Mouse (Mus musculus): Measurements from ENCODE around the gene Ccnk.
A peak's percentile ranks its signal among the peaks of the same experiment; 100 is the strongest.

Ccnk gene

GRCm38 (mm10) chr12:108226216-108226615 is 46.8 kb downstream of the Ccnk start:
- DNase-seq = no peak

- DNase-seq = no peak
Observed at GRCm38 (mm10) chr12:108226941-108227340, 47.6 kb downstream of the Ccnk start.

GRCm38 (mm10) chr12:108227527-108227926 is 48.1 kb downstream of the Ccnk start:
- no peak for DNase-seq

- no peak for DNase-seq
Observed at GRCm38 (mm10) chr12:108230077-108230476, 50.7 kb downstream of the Ccnk start.

DNA sequence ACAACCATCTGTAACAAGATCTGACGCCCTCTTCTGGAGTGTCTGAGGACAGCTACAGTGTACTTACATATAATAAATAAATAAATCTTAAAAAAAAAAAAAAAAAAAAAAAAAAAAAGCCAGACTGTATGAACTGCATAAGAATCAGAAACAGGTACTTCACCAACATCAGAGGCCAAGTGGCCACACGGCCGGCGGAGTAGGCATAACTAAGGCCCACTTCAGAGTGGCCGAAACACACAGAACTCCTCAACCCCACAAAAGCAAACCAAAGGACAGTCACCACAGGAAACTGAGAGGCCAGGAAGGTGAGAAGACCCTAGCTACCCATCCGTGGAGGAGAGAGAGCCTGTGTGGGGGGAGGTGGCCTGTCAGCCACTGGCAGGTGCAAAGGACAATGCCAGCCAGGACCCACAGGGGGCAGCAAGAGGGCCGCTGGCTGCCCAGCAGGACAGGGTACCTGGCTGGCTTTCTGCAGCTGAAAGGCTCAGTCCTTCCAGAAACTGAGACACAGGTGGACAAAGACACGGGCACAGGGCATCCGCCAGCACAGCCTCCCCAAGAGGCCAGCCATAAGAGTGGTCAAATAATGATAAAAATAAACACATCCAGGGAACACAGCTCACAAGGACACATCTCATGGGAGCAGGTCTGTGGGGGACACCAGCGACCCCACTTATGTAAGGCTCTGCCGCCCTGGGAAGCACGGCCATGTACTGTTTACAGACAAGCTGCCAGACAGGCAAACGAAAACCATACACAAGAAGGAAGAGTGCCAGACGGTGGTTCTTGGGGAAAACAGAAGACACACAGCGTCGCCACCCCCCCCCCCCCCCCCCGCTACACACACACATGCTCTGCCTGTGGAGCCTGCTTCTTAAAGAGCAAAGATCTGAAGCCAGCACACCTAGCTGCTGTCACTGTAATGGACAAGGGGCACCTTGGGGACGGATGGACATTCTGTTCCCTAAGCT is 51.7 kb downstream of the Ccnk start:
- peak; percentile 83 for DNase-seq

- no peak for DNase-seq
Observed at GRCm38 (mm10) chr12:108231901-108232300, 52.5 kb downstream of the Ccnk start.

GRCm38 (mm10) chr12:108233736-108234135 is 54.4 kb downstream of the Ccnk start:
- no peak for DNase-seq

GRCm38 (mm10) chr12:108234832-108235602 is 55.6 kb downstream of the Ccnk start:
- DNase-seq = no peak

DNA sequence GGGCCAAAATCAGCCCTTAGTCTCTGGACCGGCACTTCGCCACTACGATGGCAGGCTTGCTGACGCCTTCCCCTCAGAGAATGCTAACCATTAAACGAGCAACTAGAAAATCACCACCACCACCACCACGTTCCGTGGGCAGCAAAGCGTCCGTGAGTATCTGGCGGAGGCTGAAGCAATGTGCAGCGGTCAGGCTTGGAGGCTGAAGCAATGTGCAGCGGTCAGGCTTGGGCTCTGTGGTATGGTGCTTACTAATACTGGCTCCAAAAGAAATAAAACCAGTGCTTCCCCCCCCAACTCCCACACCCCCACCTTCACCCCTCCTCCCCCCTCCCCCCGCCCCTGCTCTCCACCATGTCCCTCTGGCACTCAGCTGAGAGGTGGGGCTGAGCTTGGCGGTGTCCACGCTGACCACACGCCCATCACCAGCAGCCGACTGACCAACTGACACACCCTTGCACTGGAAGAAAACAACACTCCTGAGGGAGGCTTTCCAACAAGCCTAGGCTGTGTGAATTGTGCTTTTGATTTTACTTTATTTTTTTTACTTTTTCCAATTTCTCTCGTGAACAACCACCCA is 56.7 kb downstream of the Ccnk start:
- DNase-seq = no peak

DNA sequence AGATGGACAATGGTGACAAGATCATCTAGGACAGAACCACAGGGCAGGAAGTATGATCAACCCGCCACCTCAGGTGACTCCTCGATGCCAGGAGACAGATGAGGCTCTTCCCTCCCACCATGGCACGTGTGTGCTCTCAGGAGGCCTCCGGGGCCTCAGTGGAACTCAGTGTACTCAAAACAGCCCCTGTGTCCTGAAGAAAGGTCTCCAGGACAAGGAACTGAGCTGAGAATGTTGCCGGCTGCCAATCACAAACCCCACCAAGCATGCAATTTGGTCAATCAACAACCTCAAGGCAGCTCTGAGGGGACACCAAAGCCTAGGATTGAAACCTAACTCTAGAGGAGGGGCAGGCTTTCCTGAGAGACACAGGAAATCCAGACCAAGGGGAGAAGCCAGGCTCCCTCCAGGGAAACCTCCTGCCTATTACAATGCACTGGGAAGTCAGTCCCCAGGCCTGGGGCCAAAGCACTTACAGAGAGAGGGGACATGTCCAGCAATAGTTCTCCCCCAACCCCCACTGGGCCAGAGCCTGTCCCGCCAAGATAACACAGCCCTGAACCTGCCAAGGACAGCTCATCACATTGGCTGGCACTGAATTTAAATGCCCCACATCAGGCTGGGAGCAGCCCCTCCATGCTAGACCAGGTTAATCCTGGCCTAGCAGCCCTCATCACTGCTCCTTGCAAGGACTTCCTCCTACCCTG is 58.1 kb downstream of the Ccnk start:
- DNase-seq = no peak

DNA sequence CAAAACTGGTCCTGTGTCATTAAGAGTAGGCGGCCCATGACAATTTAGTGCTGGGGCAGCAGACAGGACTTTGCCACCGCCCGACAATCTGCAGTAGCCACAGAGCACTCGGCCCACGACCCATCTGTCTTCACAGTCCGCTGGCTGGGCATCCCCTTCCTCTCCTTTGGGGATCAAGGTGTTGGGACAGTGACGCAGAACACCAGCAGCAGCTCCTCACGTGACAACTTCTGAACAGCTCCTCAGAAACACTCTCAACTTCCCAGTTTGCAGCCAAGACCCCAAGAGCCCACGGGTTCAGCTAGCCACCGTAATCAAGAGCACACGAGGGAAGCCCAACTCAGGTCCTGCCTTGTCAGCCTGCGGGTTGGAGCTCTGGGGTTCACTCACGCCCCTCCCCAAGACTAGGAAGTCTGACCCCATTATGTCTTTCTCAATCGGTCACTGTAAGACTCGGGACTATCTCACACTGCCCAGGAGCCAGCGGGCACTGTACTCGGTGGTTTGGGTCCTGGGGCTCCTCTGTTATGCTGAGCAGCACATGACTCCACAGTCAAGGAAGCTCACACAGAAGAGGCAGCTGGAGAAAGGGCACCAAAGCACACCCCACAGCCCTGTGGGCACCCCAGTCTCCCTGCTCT is 59.1 kb downstream of the Ccnk start:
- DNase-seq = no peak

- peak; percentile 61 for DNase-seq
Observed at GRCm38 (mm10) chr12:108239441-108239840, 60.1 kb downstream of the Ccnk start.

DNA sequence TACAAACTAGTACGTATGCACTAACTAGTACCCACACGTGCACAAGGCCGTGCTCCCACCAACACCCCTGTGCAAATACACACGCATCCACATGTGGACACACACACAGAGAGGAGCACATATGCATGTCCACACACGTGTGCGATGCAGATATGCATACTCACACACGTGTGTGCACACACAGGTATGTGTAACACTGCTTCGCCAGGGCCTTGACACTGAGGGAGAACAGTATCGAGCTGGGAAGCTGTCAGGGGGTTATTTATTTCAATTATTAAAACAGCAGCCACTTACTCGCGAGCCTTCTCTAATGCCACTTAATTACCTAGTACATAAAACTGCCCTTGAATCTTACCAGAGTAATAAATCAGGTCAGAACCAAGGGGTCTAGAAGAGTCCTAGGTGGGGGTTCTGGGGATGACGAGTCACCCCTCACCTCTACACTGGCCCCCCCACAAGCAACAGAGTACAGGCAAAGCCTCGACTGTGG is 61.1 kb downstream of the Ccnk start:
- DNase-seq = no peak

GRCm38 (mm10) chr12:108240953-108241588 is 61.7 kb downstream of the Ccnk start:
- no peak for DNase-seq

DNA sequence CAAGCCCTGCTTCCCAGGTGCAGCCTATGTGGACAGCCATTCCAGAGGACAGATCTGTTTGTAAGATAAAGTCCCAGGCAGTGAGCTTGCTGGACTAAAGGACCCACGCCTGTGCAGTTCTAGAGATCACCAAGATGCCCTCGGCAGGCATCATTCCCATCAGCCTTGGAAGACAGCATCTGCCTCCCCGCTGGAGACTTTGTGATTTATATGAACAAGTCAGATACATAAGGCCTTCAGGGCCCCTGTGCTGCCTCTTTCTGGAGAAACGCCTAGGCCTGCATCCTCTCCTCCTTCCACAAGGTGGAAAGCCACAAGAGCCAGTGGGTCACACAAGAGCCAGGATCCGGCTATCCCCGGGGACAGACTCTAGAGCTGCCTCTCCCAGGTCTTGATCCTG is 62.2 kb downstream of the Ccnk start:
- DNase-seq = no peak

DNA sequence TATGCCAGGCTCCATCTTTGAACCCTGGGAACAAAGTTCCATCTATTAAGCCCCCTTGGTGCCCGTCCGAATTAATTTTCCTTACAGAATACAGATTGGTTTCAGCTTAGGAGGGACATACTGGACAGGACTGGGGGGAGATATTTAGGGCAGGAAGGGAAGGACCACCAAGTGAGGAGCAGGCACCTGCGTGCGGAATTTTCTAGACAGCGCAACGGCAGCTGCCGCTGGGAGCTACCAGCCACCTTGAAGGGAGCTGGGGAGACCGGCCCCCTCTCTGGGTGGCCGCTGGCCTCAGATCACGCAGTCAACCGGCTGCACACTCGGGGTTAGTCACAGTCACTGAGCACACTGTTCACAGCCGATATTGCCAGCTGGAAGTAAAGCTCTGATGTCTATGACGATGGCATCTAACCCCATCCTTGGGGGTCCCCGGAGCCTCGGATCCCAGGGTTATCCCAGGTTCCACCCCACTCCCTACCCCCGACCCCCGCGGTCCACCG is 62.9 kb downstream of the Ccnk start:
- DNase-seq = no peak

- peak; percentile 90 for DNase-seq
Observed at GRCm38 (mm10) chr12:108244778-108245177, 65.4 kb downstream of the Ccnk start.

- no peak for DNase-seq
Observed at GRCm38 (mm10) chr12:108245579-108245978, 66.2 kb downstream of the Ccnk start.

DNA sequence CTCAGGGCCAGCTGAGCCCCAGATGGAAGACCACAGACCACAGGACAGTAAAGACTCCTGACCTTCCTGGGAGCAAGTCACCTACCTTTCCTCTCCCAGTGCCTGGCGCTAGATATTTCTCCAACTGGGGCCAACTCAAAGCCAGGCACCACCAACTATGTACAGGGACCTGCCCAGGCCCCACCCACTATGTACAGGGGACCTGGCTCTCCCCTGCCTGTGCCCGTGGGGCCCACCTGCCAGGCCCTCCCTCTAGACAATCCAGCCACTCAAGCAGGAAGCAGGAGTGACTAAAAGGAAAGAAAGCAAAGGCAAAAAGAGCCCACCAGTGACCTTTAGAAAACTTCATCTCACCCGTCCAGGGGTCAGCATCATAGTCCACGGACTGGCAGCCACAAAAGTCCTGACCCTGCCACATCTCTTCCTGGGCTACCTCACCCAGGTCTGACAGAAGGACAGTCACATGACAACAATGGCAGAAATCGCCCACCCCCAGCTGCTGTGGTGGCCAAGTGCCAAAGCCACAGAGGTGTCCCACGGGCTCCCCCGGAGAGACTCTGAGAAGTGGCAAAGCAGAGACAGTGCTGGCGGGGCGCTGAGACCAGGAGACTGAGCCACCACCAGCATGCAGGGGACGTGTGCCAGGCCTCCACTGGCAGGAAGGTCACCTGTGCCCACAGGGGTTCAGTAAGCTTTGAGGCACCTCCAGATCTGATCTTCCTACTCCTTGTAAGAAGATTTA is 67.6 kb downstream of the Ccnk start:
- peak; percentile 44 for DNase-seq

DNA sequence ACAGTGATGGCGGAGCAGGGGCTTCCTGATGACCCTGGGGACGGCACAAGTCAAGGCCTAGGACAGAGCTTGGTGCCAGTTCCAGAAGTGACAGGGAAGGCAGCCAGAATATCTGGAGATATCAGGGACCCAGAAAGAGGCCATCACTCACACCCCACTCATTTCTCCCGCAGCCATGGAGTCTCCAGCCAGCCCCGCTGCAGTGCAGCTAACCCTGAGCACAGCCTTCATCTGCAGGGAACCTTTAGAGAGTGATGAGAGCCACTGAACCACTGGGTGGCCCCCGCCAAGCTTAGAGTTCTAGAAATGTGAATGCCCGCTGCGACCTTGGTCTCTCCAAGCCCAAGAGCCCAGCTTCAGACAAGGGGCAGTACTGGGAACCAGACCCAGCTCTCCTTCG is 69.6 kb downstream of the Ccnk start:
- DNase-seq = no peak

GRCm38 (mm10) chr12:108249522-108249921 is 70.1 kb downstream of the Ccnk start:
- peak; percentile 93 for DNase-seq
